Mouse (Mus musculus): ENCODE measurements around the gene Ccdc88c. TPM values are rescaled to one million over a fixed set of nuclear protein-coding genes. Genes with fewer than 3 reads are reported as not detected.

The Ccdc88c gene
- polyA plus RNA-seq, 2 experiments: 5.3 to 9.2 TPM

- Histone ChIP-seq H3K27ac (no peak overlapping the region), H3K27me3 (ENCODE audit: control insufficient read depth, insufficient read depth, low read length) (no peaks in the 10 kb centered on the region), H3K4me1 (replicated peaks; ENCODE audit: control insufficient read depth in 2 of 2, insufficient read depth in 2 of 2, low read length in 1 of 2) (no peaks in the 10 kb centered on the region; a peak in 1 of 4 replicates), H3K4me2 (ENCODE audit: low read depth) (no peak overlapping the region), H3K4me3 (ENCODE audit: insufficient read depth in 1 of 2, low read depth in 2 of 2, low read length in 2 of 2) (no peak overlapping the region), H3K36me3 (replicated peaks; ENCODE audit: control insufficient read depth, insufficient read depth, low read depth) (no peaks in the 10 kb centered on the region), H3K9me3 (ENCODE audit: control insufficient read depth, low read length) (no peaks in the 10 kb centered on the region), H3K9ac (replicated peaks) (no peak overlapping the region)
- ATAC-seq (ENCODE audit: insufficient read depth) (no peak), DNase-seq (ENCODE audit: low read depth in 3 of 3, low spot score in 3 of 3) (no peak)
- TF ChIP-seq CTCF (IDR thresholded peaks at IDR 0.05; ENCODE audit: low read depth): no peak
- no peak for TF ChIP-seq EP300 (IDR thresholded peaks at IDR 0.05; ENCODE audit: low read depth)
- WGBS (ENCODE audit: insufficient replicate concordance): 78% methylated on average over 15 of the region's 15 CpGs
Observed at GRCm38 (mm10) chr12:100988324-100989130, 40.3 kb downstream of the Ccdc88c start.

DNA sequence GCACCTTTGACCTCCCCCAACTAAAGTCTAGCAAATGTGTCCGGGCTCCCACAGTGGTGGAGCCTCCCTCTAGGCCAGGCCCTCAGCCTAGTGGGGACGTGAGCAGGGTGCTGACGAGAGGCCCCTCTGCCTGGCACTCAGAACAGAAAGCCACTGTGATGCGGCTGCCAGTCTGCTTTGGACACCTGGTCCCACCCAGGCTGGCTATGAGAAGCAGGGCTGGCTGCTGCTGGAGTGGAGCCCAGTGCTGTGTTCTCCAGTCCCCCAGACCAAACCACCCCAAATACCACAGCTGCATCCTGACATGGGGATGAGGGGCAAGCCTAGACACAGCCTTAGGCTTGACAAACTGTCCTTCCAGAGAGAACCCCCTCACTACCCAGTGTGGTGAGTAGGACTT, 42.4 kb downstream of the Ccdc88c start:
- WGBS (ENCODE audit: insufficient replicate concordance): 81% methylated on average over 4 of the region's 4 CpGs
- no peak overlapping the region for H3K4me3 ChIP-seq (ENCODE audit: insufficient read depth in 1 of 2, low read depth in 2 of 2, low read length in 2 of 2)
- TF ChIP-seq EP300 (IDR thresholded peaks at IDR 0.05; ENCODE audit: low read depth) (no peak), CTCF (IDR thresholded peaks at IDR 0.05; ENCODE audit: low read depth) (no peak)
- no peaks in the 10 kb centered on the region for H3K9me3 ChIP-seq (ENCODE audit: control insufficient read depth, low read length)
- no peak overlapping the region for H3K27ac ChIP-seq
- H3K36me3 ChIP-seq (replicated peaks; ENCODE audit: control insufficient read depth, insufficient read depth, low read depth): no peaks in the 10 kb centered on the region
- no peak overlapping the region for H3K4me2 ChIP-seq (ENCODE audit: low read depth)
- no peak for DNase-seq (ENCODE audit: low read depth in 3 of 3, low spot score in 3 of 3)
- ATAC-seq (ENCODE audit: insufficient read depth): no peak
- H3K4me1 ChIP-seq (replicated peaks; ENCODE audit: control insufficient read depth in 2 of 2, insufficient read depth in 2 of 2, low read length in 1 of 2): no peaks in the 10 kb centered on the region; a peak in 1 of 4 replicates
- H3K27me3 ChIP-seq (ENCODE audit: control insufficient read depth, insufficient read depth, low read length): no peaks in the 10 kb centered on the region
- H3K9ac ChIP-seq (replicated peaks): no peak overlapping the region

GRCm38 (mm10) chr12:100985793-100986157, 43.1 kb downstream of the Ccdc88c start:
- Histone ChIP-seq H3K36me3 (replicated peaks; ENCODE audit: control insufficient read depth, insufficient read depth, low read depth) (no peaks in the 10 kb centered on the region), H3K27ac (no peak overlapping the region), H3K27me3 (ENCODE audit: control insufficient read depth, insufficient read depth, low read length) (no peaks in the 10 kb centered on the region), H3K4me1 (replicated peaks; ENCODE audit: control insufficient read depth in 2 of 2, insufficient read depth in 2 of 2, low read length in 1 of 2) (no peaks in the 10 kb centered on the region; a peak in 1 of 4 replicates), H3K9me3 (ENCODE audit: control insufficient read depth, low read length) (no peaks in the 10 kb centered on the region), H3K9ac (replicated peaks) (no peak overlapping the region), H3K4me3 (ENCODE audit: insufficient read depth in 1 of 2, low read depth in 2 of 2, low read length in 2 of 2) (no peak overlapping the region), H3K4me2 (ENCODE audit: low read depth) (no peak overlapping the region)
- TF ChIP-seq CTCF (IDR thresholded peaks at IDR 0.05; ENCODE audit: low read depth): no peak
- no peak for TF ChIP-seq EP300 (IDR thresholded peaks at IDR 0.05; ENCODE audit: low read depth)
- DNase-seq (ENCODE audit: low read depth in 3 of 3, low spot score in 3 of 3) (no peak), ATAC-seq (ENCODE audit: insufficient read depth) (no peak)
- WGBS (ENCODE audit: insufficient replicate concordance): 91% methylated on average over 2 of the region's 2 CpGs

GRCm38 (mm10) chr12:100985050-100985792, 43.6 kb downstream of the Ccdc88c start:
- 69% methylated on average over 10 of the region's 10 CpGs for WGBS (ENCODE audit: insufficient replicate concordance)
- H3K4me3 ChIP-seq (ENCODE audit: insufficient read depth in 1 of 2, low read depth in 2 of 2, low read length in 2 of 2): no peak overlapping the region
- no peaks in the 10 kb centered on the region for H3K36me3 ChIP-seq (replicated peaks; ENCODE audit: control insufficient read depth, insufficient read depth, low read depth)
- no peak overlapping the region for H3K9ac ChIP-seq (replicated peaks)
- H3K4me1 ChIP-seq (replicated peaks; ENCODE audit: control insufficient read depth in 2 of 2, insufficient read depth in 2 of 2, low read length in 1 of 2): no peaks in the 10 kb centered on the region; a peak in 1 of 4 replicates
- DNase-seq (ENCODE audit: low read depth in 3 of 3, low spot score in 3 of 3) (no peak), ATAC-seq (ENCODE audit: insufficient read depth) (no peak)
- TF ChIP-seq CTCF (IDR thresholded peaks at IDR 0.05; ENCODE audit: low read depth): no peak
- TF ChIP-seq EP300 (IDR thresholded peaks at IDR 0.05; ENCODE audit: low read depth): no peak
- no peaks in the 10 kb centered on the region for H3K9me3 ChIP-seq (ENCODE audit: control insufficient read depth, low read length)
- no peaks in the 10 kb centered on the region for H3K27me3 ChIP-seq (ENCODE audit: control insufficient read depth, insufficient read depth, low read length)
- no peak overlapping the region for H3K27ac ChIP-seq
- H3K4me2 ChIP-seq (ENCODE audit: low read depth): no peak overlapping the region

DNA sequence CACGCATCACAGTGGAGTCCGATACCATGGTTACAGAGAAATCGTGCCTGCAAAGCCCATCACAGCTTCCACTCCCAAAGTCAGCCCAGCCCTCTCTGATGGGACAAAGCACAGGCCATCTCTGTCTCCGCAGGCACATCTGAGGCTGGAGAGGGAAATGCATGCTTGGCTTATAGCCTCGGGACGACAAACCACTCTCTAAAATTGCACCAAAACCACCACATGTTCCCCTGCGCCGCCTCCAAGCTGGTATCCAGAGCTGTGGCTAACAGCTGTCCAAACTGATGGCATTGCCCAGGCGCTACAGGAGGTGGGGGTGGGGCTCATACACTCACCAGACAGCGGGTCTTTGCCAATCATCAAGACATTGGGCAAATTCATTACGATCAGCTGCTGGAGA, 45.3 kb downstream of the Ccdc88c start:
- TF ChIP-seq EP300 (IDR thresholded peaks at IDR 0.05; ENCODE audit: low read depth): no peak
- no peak for TF ChIP-seq CTCF (IDR thresholded peaks at IDR 0.05; ENCODE audit: low read depth)
- Histone ChIP-seq H3K36me3 (replicated peaks; ENCODE audit: control insufficient read depth, insufficient read depth, low read depth) (no peaks in the 10 kb centered on the region), H3K27me3 (ENCODE audit: control insufficient read depth, insufficient read depth, low read length) (no peaks in the 10 kb centered on the region), H3K4me2 (ENCODE audit: low read depth) (no peak overlapping the region), H3K9me3 (ENCODE audit: control insufficient read depth, low read length) (no peaks in the 10 kb centered on the region), H3K4me1 (replicated peaks; ENCODE audit: control insufficient read depth in 2 of 2, insufficient read depth in 2 of 2, low read length in 1 of 2) (no peaks in the 10 kb centered on the region; a peak in 1 of 4 replicates), H3K27ac (no peak overlapping the region), H3K4me3 (ENCODE audit: insufficient read depth in 1 of 2, low read depth in 2 of 2, low read length in 2 of 2) (no peak overlapping the region), H3K9ac (replicated peaks) (no peak overlapping the region)
- no peak for DNase-seq (ENCODE audit: low read depth in 3 of 3, low spot score in 3 of 3)
- 87% methylated on average over 11 of the region's 11 CpGs for WGBS (ENCODE audit: insufficient replicate concordance)
- ATAC-seq (ENCODE audit: insufficient read depth): no peak

Data from liver, embryonic 14.5 days (tissue).